Mouse (Mus musculus) embryonic fibroblast, embryonic 13.5 days (primary cell): ENCODE data around the gene Tra2a.
"Not testable (repeated sequence)": the region's sequence is repeated elsewhere in the genome, so short reads cannot be mapped to it uniquely, and the experiment has no call there.

Experiments
- CTCF ChIP-seq: IDR thresholded peaks from 2 replicates; pipeline ENCODE4 v1.5.1; 2011; ENCODE audit warnings: mild to moderate bottlenecking, control low read depth, low read length, moderate library complexity, borderline replicate concordance; ENCODE audit not compliant: insufficient read depth
- POLR2A ChIP-seq: IDR thresholded peaks from 2 replicates; pipeline ENCODE4 v1.6.1; 2011; ENCODE audit warnings: low read depth, mild to moderate bottlenecking, control low read depth, low read length, moderate library complexity

- TF ChIP-seq CTCF, POLR2A: not testable (repeated sequence)
These were observed 1.4 kb upstream of the Tra2a start for GRCm38 (mm10) chr6:49265207-49265606.
